Mouse (Mus musculus): ENCODE results near the gene Lmf2. TPM values are rescaled to one million over a fixed set of nuclear protein-coding genes. Genes with fewer than 3 reads are reported as not detected.

Lmf2 gene
- polyA plus RNA-seq, 2 experiments: 49.1 to 55.7 TPM

GRCm38 (mm10) chr15:89341678-89342077 is 13.8 kb downstream of the Lmf2 start:
- H3K27ac ChIP-seq (replicated peaks; ENCODE audit: low read depth, low read length): no peak overlapping the region
- no peaks in the 10 kb centered on the region for H3K36me3 ChIP-seq (ENCODE audit: control insufficient read depth, insufficient read depth, low read length)
- no peak overlapping the region for H3K9ac ChIP-seq (ENCODE audit: low read depth, low read length, severe bottlenecking)
- H3K27me3 ChIP-seq (ENCODE audit: control insufficient read depth, insufficient read depth, low read length): no peaks in the 10 kb centered on the region
- ATAC-seq (ENCODE audit: low FRiP score, low read depth) (no peak), DNase-seq (ENCODE audit: low spot score) (no peak)
- WGBS: 42% methylated on average over 1 of the region's 1 CpGs
- H3K4me2 ChIP-seq (replicated peaks; ENCODE audit: low read depth, low read length, severe bottlenecking): no peak overlapping the region
- H3K9me3 ChIP-seq (ENCODE audit: control insufficient read depth, low read length): no peaks in the 10 kb centered on the region
- H3K4me3 ChIP-seq (replicated peaks; ENCODE audit: low read length): no peak overlapping the region
- no peak for TF ChIP-seq POLR2A (IDR thresholded peaks at IDR 0.05; ENCODE audit: borderline replicate concordance, extremely low read depth, insufficient read depth, insufficient read length)
- H3K4me1 ChIP-seq (ENCODE audit: control insufficient read depth, insufficient read depth, low read length): no peaks in the 10 kb centered on the region

- TF ChIP-seq POLR2A (IDR thresholded peaks at IDR 0.05; ENCODE audit: borderline replicate concordance, extremely low read depth, insufficient read depth, insufficient read length): no peak
- no peaks in the 10 kb centered on the region for H3K36me3 ChIP-seq (ENCODE audit: control insufficient read depth, insufficient read depth, low read length)
- no peaks in the 10 kb centered on the region for H3K4me1 ChIP-seq (ENCODE audit: control insufficient read depth, insufficient read depth, low read length)
- no peak overlapping the region for H3K4me3 ChIP-seq (replicated peaks; ENCODE audit: low read length)
- 72% methylated on average over 3 of the region's 3 CpGs for WGBS
- H3K9me3 ChIP-seq (ENCODE audit: control insufficient read depth, low read length): no peaks in the 10 kb centered on the region
- no peaks in the 10 kb centered on the region for H3K27me3 ChIP-seq (ENCODE audit: control insufficient read depth, insufficient read depth, low read length)
- no peak overlapping the region for H3K4me2 ChIP-seq (replicated peaks; ENCODE audit: low read depth, low read length, severe bottlenecking)
- DNase-seq (ENCODE audit: low spot score): no peak
- H3K27ac ChIP-seq (replicated peaks; ENCODE audit: low read depth, low read length): no peak overlapping the region
- no peak overlapping the region for H3K9ac ChIP-seq (ENCODE audit: low read depth, low read length, severe bottlenecking)
- ATAC-seq (ENCODE audit: low FRiP score, low read depth): no peak
These were observed 15.3 kb downstream of the Lmf2 start for GRCm38 (mm10) chr15:89340136-89340535.

GRCm38 (mm10) chr15:89339696-89340095 is 15.8 kb downstream of the Lmf2 start:
- ATAC-seq (ENCODE audit: low FRiP score, low read depth) (no peak), DNase-seq (ENCODE audit: low spot score) (no peak)
- Histone ChIP-seq H3K4me1 (ENCODE audit: control insufficient read depth, insufficient read depth, low read length) (no peaks in the 10 kb centered on the region), H3K4me2 (replicated peaks; ENCODE audit: low read depth, low read length, severe bottlenecking) (no peak overlapping the region), H3K27me3 (ENCODE audit: control insufficient read depth, insufficient read depth, low read length) (no peaks in the 10 kb centered on the region), H3K4me3 (replicated peaks; ENCODE audit: low read length) (no peak overlapping the region), H3K9me3 (ENCODE audit: control insufficient read depth, low read length) (no peaks in the 10 kb centered on the region), H3K27ac (replicated peaks; ENCODE audit: low read depth, low read length) (no peak overlapping the region), H3K9ac (ENCODE audit: low read depth, low read length, severe bottlenecking) (no peak overlapping the region), H3K36me3 (ENCODE audit: control insufficient read depth, insufficient read depth, low read length) (no peaks in the 10 kb centered on the region)
- WGBS: 91% methylated on average over 2 of the region's 2 CpGs
- no peak for TF ChIP-seq POLR2A (IDR thresholded peaks at IDR 0.05; ENCODE audit: borderline replicate concordance, extremely low read depth, insufficient read depth, insufficient read length)

GRCm38 (mm10) chr15:89336422-89336821 is 19.0 kb downstream of the Lmf2 start:
- no peak overlapping the region for H3K9ac ChIP-seq (ENCODE audit: low read depth, low read length, severe bottlenecking)
- no peaks in the 10 kb centered on the region for H3K27me3 ChIP-seq (ENCODE audit: control insufficient read depth, insufficient read depth, low read length)
- WGBS: 82% methylated on average over 14 of the region's 14 CpGs
- no peak overlapping the region for H3K4me3 ChIP-seq (replicated peaks; ENCODE audit: low read length)
- H3K4me2 ChIP-seq (replicated peaks; ENCODE audit: low read depth, low read length, severe bottlenecking): no peak overlapping the region
- no peaks in the 10 kb centered on the region for H3K4me1 ChIP-seq (ENCODE audit: control insufficient read depth, insufficient read depth, low read length)
- H3K9me3 ChIP-seq (ENCODE audit: control insufficient read depth, low read length): no peaks in the 10 kb centered on the region
- no peaks in the 10 kb centered on the region for H3K36me3 ChIP-seq (ENCODE audit: control insufficient read depth, insufficient read depth, low read length)
- ATAC-seq (ENCODE audit: low FRiP score, low read depth): no peak
- no peak overlapping the region for H3K27ac ChIP-seq (replicated peaks; ENCODE audit: low read depth, low read length)
- no peak for DNase-seq (ENCODE audit: low spot score)
- TF ChIP-seq POLR2A (IDR thresholded peaks at IDR 0.05; ENCODE audit: borderline replicate concordance, extremely low read depth, insufficient read depth, insufficient read length): no peak

- Histone ChIP-seq H3K9ac (ENCODE audit: low read depth, low read length, severe bottlenecking) (no peak overlapping the region), H3K27me3 (ENCODE audit: control insufficient read depth, insufficient read depth, low read length) (no peaks in the 10 kb centered on the region), H3K4me3 (replicated peaks; ENCODE audit: low read length) (no peak overlapping the region), H3K9me3 (ENCODE audit: control insufficient read depth, low read length) (no peaks in the 10 kb centered on the region), H3K4me2 (replicated peaks; ENCODE audit: low read depth, low read length, severe bottlenecking) (no peak overlapping the region), H3K27ac (replicated peaks; ENCODE audit: low read depth, low read length) (no peak overlapping the region), H3K36me3 (ENCODE audit: control insufficient read depth, insufficient read depth, low read length) (no peaks in the 10 kb centered on the region), H3K4me1 (ENCODE audit: control insufficient read depth, insufficient read depth, low read length) (no peaks in the 10 kb centered on the region)
- 80% methylated on average over 17 of the region's 17 CpGs for WGBS
- ATAC-seq (ENCODE audit: low FRiP score, low read depth) (no peak), DNase-seq (ENCODE audit: low spot score) (no peak)
- TF ChIP-seq POLR2A (IDR thresholded peaks at IDR 0.05; ENCODE audit: borderline replicate concordance, extremely low read depth, insufficient read depth, insufficient read length): no peak
These were observed 20.5 kb downstream of the Lmf2 start for GRCm38 (mm10) chr15:89334774-89335537.
